Mouse (Mus musculus): ENCODE results near the gene Olfr1033. TPM values are rescaled to one million over a fixed set of nuclear protein-coding genes. Genes with fewer than 3 reads are reported as not detected.
"Not testable (repeated sequence)": the region's sequence is repeated elsewhere in the genome, so short reads cannot be mapped to it uniquely, and the experiment has no call there.

Gene Olfr1033
- under 1 TPM; 0.08 to 0.10 TPM for total RNA-seq (2021)
- long read RNA-seq, experiment 1: 0 reads
- long read RNA-seq, experiment 2, partial matches to known transcripts: 0 of 1 reads
- long read RNA-seq, experiment 2, other reads (novel, unspliced or antisense): 1 of 1 reads

- not testable (repeated sequence) for DNase-seq (ENCODE audit: low spot score in 2 of 2)
Measured at GRCm38 (mm10) chr2:86020406-86020805, at the start of gene Olfr1033. Olfr1033 (plus strand) TSS chr2:86020633.

DNA sequence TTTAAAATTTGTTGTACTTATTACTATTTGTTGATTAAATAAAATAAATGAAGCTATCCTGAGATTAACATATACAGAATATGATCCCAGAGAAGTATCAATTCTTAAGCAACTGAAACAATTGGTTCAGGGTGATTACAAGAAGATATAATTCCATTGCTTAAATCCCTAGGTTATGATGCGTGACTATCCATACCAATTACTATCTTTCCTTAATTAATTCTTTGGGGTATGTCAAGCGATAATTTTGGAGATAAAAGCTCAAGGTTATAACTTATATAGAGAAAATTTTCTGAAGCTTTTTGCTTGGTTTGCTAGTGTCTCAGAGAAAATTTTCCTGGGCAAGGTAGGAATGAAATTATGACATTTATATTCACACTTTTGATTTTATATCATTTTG is 46.8 kb upstream of the Olfr1033 start, which contains the start of gene Olfr1029:
Gene Olfr1029, plus strand, starts transcription at position 301 of the 400 bp plus-strand sequence.
- no peak for DNase-seq (ENCODE audit: low spot score in 2 of 2)

GRCm38 (mm10) chr2:85978976-85979375 is 41.5 kb upstream of the Olfr1033 start, which contains the start of gene Olfr1030:
Olfr1030 (plus strand) TSS chr2:85979276.
- no peak for DNase-seq (ENCODE audit: low spot score in 2 of 2)

DNA sequence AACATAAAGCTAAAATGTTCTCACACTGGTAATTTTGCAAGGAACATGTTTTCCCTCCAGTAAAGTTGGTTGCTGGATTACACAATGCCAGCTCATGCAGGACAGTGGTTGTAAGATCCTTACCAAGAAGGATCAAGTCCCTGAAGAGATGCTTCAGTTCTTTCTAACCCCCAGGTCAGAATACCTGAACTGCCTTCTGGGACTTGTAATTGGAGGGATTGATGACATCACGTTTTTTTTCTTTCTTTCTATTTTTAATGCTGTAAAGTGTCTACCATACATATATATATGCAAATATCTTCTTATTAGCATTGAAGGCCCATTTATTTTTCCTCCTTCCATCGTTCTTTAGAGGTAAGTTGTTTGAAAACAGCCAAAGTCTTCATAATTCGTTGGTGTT is 30.4 kb upstream of the Olfr1033 start, which contains the start of gene Olfr1031:
Gene Olfr1031, plus strand, starts transcription at position 301 of the 400 bp plus-strand sequence.
- DNase-seq (ENCODE audit: low spot score in 2 of 2): no peak

- DNase-seq (ENCODE audit: low spot score in 2 of 2): no peak
Measured at GRCm38 (mm10) chr2:86005240-86005639, 15.2 kb upstream of the Olfr1033 start, which contains the start of gene Olfr1032. Olfr1032 (plus strand) TSS chr2:86005540.

- DNase-seq (ENCODE audit: low spot score in 2 of 2): not testable (repeated sequence)
Measured at GRCm38 (mm10) chr2:86021518-86021917, 1.1 kb downstream of the Olfr1033 start.

GRCm38 (mm10) chr2:86045561-86045960 is 25.1 kb downstream of the Olfr1033 start, which contains the start of gene Olfr1034:
Olfr1034 (plus strand) TSS chr2:86045861.
- no peak for DNase-seq (ENCODE audit: low spot score in 2 of 2)

- not testable (repeated sequence) for DNase-seq (ENCODE audit: low spot score in 2 of 2)
Measured at GRCm38 (mm10) chr2:86050777-86051176, 30.3 kb downstream of the Olfr1033 start.

DNA sequence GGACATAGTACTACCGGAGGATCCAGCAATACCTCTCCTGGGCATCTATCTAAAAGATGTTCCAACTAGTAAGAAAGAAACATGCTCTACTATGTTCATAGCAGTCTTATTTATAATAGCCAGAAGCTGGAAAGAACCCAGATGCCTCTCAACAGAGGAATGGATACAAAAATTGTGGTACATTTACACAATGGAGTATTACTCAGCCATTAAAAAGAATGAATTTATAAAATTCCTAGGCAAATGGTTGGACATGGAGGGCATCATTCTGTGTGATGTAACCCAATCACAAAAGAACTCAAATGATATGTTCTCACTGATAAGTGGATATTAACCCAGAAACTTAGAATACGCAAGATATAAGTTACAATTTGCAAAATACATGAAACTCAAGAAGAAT is 43.3 kb downstream of the Olfr1033 start:
- not testable (repeated sequence) for DNase-seq (ENCODE audit: low spot score in 2 of 2)

DNA sequence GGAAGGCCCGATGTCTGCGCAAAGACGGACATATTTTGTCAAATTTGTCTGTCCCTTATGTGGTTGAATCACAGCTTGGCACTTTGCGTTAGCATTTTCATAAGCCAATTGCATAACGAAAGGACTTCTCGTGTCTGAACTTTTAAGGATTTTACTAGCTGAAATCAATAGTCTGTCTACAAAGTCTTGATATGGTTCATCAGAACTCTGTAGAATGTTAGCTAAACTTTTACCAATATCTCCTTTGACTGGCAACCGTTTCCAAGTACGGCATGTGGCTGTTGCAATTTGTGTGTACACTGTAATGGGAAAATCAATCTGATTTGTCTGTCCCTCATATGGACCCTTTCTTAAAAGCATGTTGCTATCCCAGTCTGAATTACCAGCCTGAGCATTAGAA is 49.8 kb downstream of the Olfr1033 start:
- DNase-seq (ENCODE audit: low spot score in 2 of 2): no peak

GRCm38 (mm10) chr2:86073692-86074091 is 53.3 kb downstream of the Olfr1033 start, which contains the start of gene Olfr1036:
Olfr1036 (plus strand) TSS chr2:86073992.
- DNase-seq (ENCODE audit: low spot score in 2 of 2): not testable (repeated sequence)

DNA sequence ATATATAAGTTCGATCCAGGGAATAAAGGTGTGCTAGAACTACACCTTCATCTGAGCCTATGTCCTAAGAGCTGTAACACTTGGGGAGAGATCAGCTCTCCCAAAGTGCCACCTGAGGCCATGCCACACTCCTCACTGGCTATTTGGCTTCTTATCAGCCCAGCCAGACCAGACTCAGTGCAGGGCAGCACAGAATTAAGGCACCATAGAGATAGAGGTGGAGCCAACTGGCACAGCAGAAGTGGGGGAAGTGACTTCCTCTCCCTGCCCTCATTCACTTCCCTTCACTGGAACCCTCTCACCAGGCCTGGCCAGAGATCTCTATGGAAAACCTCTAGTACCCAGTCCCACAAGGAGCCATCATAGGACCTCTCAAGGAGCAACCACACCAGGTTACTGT is 60.0 kb downstream of the Olfr1033 start:
- DNase-seq (ENCODE audit: low spot score in 2 of 2): not testable (repeated sequence)

DNA sequence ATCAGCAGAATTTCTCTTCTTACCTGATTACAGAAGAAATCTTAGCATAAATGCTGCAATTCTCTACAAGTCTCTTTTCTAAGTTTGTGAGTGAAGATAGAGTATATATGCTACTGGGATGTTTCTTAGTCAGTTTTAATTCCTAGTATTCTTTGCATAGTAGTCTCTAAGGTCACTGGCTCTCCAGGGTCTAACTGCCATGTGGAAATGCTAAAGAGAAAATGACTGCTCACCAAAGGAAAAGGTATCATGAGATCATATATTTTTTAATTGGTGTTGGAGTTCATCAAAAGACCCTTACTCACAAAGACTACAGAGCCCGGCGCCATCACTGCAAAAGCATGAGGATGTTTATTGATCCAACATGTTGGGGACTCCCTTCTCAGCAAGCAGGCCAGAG is 66.9 kb downstream of the Olfr1033 start, which contains the start of gene Olfr1037:
Gene Olfr1037, minus strand, starts transcription at position 101 of the 400 bp plus-strand sequence.
- DNase-seq (ENCODE audit: low spot score in 2 of 2): no peak

Other genes with a start within 250 kb of the Olfr1033 start
- not detected for gene Olfr1014, start 247.9 kb upstream of the Olfr1033 start, total RNA-seq (2021)
- not detected for gene Olfr1015, start 238.6 kb upstream of the Olfr1033 start, total RNA-seq (2021)
- gene Olfr1016, start 218.1 kb upstream of the Olfr1033 start, total RNA-seq (2021): not detected
- not detected for gene Olfr1018, start 202.2 kb upstream of the Olfr1033 start, total RNA-seq (2021)
- gene Olfr1019, start 175.2 kb upstream of the Olfr1033 start, total RNA-seq (2021): not detected
- gene Olfr1020, start 173.6 kb upstream of the Olfr1033 start, total RNA-seq (2021): not detected
- not detected for gene Olfr1022, start 152.0 kb upstream of the Olfr1033 start, total RNA-seq (2021)
- not detected for gene Olfr1023, start 135.0 kb upstream of the Olfr1033 start, total RNA-seq (2021)
- gene Olfr1024, start 115.6 kb upstream of the Olfr1033 start, total RNA-seq (2021): not detected
- gene Olfr1025-ps1, start 105.4 kb upstream of the Olfr1033 start, total RNA-seq (2021): not detected
- not detected for gene Olfr1026, start 99.1 kb upstream of the Olfr1033 start, total RNA-seq (2021)
- not detected for gene Olfr1028, start 70.2 kb upstream of the Olfr1033 start, total RNA-seq (2021)
- gene Olfr1029, start 46.7 kb upstream of the Olfr1033 start, total RNA-seq (2021): not detected
- gene Olfr1030, start 41.4 kb upstream of the Olfr1033 start, total RNA-seq (2021): not detected
- gene Olfr1031, start 30.3 kb upstream of the Olfr1033 start, total RNA-seq (2021): not detected
- not detected for gene Olfr1032, start 15.1 kb upstream of the Olfr1033 start, total RNA-seq (2021)
- not detected for gene Olfr1034, start 25.2 kb downstream of the Olfr1033 start, total RNA-seq (2021)
- not detected for gene Olfr1036, start 53.4 kb downstream of the Olfr1033 start, total RNA-seq (2021)
- gene Olfr1037, start 66.8 kb downstream of the Olfr1033 start, total RNA-seq (2021): not detected
- not detected for gene Olfr1039, start 115.3 kb downstream of the Olfr1033 start, total RNA-seq (2021)
- gene Olfr1040, start 126.1 kb downstream of the Olfr1033 start, total RNA-seq (2021): not detected
- gene Olfr1042, start 141.2 kb downstream of the Olfr1033 start, total RNA-seq (2021): not detected
- not detected for gene Olfr1043, start 146.9 kb downstream of the Olfr1033 start, total RNA-seq (2021)
- gene Olfr1044, start 157.2 kb downstream of the Olfr1033 start, total RNA-seq (2021): not detected
- gene Olfr52, start 165.1 kb downstream of the Olfr1033 start, total RNA-seq (2021): not detected
- not detected for gene Olfr1045, start 182.4 kb downstream of the Olfr1033 start, total RNA-seq (2021)
- not detected for gene Olfr1046, start 198.7 kb downstream of the Olfr1033 start, total RNA-seq (2021)
- not detected for gene Olfr1047, start 210.8 kb downstream of the Olfr1033 start, total RNA-seq (2021)
- gene Olfr1048, start 219.7 kb downstream of the Olfr1033 start, total RNA-seq (2021): not detected
- gene Olfr1049, start 237.7 kb downstream of the Olfr1033 start, total RNA-seq (2021): not detected